Mouse (Mus musculus): Measurements from ENCODE around the gene Nup37. TPM values are rescaled to one million over a fixed set of nuclear protein-coding genes. Genes with fewer than 3 reads are reported as not detected.

Nup37 gene
- polyA plus RNA-seq, 1 experiment from 2014 or later, result 88.1 TPM

DNA sequence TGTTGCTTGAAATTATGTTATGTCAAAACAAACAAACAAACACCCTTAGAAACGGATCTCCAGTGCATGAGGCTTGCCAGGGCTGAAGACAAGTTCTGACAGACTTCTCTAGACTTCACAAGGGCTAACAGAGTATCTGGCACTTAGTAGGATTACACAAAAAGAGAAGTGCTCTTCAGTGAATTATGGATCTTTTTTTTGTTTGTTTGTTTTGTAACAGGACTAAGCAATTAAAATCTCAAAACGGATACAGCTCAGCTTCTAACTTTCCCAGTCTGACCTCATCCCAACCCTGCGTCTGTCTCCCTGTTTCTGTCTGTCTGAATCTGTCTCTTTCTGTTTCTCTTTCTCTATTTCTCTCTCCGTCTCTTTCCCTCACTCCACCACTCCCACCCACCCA is 53.7 kb downstream of the Nup37 start:
- Histone ChIP-seq H3K9ac (no peak overlapping the region), H3K36me3 (peaks cover 6% of the 10 kb centered on the region; the same call in 1 of the 2 replicates), H3K4me2 (replicated peaks) (peak overlapping the region; percentile 69), H3K27ac (no peak overlapping the region), H3K27me3 (replicated peaks) (no peaks in the 10 kb centered on the region), H3K4me3 (replicated peaks) (peak overlapping the region; percentile 61), H3K9me3 (no peaks in the 10 kb centered on the region), H3K4me1 (replicated peaks) (peaks cover 3% of the 10 kb centered on the region)
- 10% methylated on average over 4 of the region's 4 CpGs for WGBS
- ATAC-seq, result peak; percentile 73

DNA sequence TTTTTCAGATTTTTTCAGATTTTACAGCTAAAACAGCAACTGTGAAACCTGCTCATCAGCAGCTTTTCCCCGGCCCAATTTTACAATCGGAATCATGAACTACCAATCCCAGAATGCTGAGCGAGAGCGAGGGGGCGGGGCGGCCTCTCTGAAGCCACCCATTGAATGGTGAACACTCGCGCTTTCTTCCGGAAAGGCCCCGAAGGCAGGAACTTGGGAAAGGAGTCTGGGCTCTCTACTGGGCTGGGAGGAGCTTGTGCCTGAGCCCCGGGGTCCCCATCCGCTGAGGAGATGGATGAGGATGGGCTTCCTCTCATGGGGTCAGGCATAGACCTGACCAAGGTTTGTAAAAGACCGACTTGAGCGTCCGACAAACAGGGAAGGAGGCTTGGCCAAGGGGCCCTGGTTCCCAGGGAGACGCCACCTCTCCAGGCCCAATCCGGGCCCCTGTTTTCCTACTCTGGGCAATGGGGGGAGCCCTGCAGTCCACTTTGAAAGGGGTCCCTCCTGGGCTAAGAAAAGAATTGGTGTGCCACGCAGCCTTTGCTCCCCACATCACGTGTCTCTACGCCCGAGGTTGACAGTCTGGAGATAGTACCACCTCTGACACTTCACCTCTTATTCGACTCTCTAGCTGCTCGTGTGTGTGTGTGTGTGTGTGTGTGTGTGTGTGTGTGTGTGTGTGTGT is 54.3 kb downstream of the Nup37 start, which contains the start of gene Washc3:
Gene Washc3 (plus strand): TSS at position 143 of the 688 bp plus-strand sequence.
- H3K36me3 ChIP-seq, result peaks cover 6% of the 10 kb centered on the region; the same call in 1 of the 2 replicates
- peak within 1 kb of the TSS; percentile 72 for H3K9ac ChIP-seq
- no peaks in the 10 kb centered on the region for H3K27me3 ChIP-seq (replicated peaks)
- peak; percentile 99 for ATAC-seq
- peak within 1 kb of the TSS; percentile 69 for H3K4me2 ChIP-seq (replicated peaks)
- H3K27ac ChIP-seq, result peak within 1 kb of the TSS; percentile 77
- WGBS, result under 1% methylated on average over 23 of the region's 23 CpGs
- H3K9me3 ChIP-seq, result no peaks in the 10 kb centered on the region
- H3K4me3 ChIP-seq (replicated peaks), result peak within 1 kb of the TSS; percentile 61
- peaks cover 3% of the 10 kb centered on the region for H3K4me1 ChIP-seq (replicated peaks)

DNA sequence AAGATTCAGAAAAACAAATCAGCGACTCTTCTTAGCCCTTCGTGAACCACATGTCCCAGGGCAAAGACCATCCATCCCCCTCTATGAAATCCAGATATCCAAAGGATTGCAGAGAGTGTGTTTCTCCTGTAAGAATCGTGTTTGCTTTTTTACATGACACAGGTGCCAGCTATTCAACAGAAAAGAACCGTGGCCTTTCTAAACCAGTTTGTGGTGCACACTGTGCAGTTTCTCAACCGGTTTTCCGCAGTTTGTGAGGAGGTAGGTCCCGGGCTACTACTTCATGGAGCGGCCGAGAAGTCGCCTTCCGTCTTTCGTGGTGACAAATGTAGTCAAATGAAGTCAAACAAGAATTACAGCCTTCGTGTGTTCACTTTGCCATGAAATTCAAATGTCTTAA is 54.9 kb downstream of the Nup37 start:
- 73% methylated on average over 13 of the region's 13 CpGs for WGBS
- H3K27ac ChIP-seq, result no peak overlapping the region; the same call in 1 of the 2 replicates
- H3K36me3 ChIP-seq, result peaks cover 6% of the 10 kb centered on the region; the same call in 1 of the 2 replicates
- peak overlapping the region; percentile 72 for H3K9ac ChIP-seq
- no peaks in the 10 kb centered on the region for H3K9me3 ChIP-seq
- peak overlapping the region; percentile 69 for H3K4me2 ChIP-seq (replicated peaks)
- H3K27me3 ChIP-seq (replicated peaks), result no peaks in the 10 kb centered on the region
- H3K4me1 ChIP-seq (replicated peaks), result peaks cover 3% of the 10 kb centered on the region
- ATAC-seq, result 0 out of 2 replicates have a peak, but pooled peaks have one; percentile 9
- H3K4me3 ChIP-seq (replicated peaks), result peak overlapping the region; percentile 61

DNA sequence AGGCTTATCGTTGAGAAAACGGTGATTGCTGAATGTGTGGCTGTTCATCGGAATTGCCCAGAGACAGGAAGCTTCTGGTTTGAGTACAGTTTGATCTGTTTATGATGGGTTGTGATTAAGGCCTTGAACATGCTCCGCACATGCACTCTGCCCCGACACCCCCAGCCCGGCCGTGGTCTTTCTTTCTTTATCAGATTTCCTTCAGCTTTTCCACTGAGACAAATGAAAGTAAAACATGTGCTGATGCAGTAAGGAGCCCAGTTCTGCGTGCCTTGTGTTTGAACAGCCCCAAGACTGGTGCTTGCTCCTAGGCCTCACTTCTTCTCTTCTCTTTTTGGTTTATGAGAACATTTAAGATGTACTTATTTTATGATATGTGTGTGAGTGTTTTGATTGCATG is 55.8 kb downstream of the Nup37 start:
- H3K4me2 ChIP-seq (replicated peaks), result no peak overlapping the region
- peaks cover 6% of the 10 kb centered on the region; the same call in 1 of the 2 replicates for H3K36me3 ChIP-seq
- H3K27me3 ChIP-seq (replicated peaks), result no peaks in the 10 kb centered on the region
- no peak overlapping the region for H3K9ac ChIP-seq
- no peaks in the 10 kb centered on the region for H3K9me3 ChIP-seq
- peaks cover 3% of the 10 kb centered on the region for H3K4me1 ChIP-seq (replicated peaks)
- no peak overlapping the region for H3K4me3 ChIP-seq (replicated peaks)
- WGBS, result 89% methylated on average over 8 of the region's 8 CpGs
- no peak for ATAC-seq
- no peak overlapping the region for H3K27ac ChIP-seq

DNA sequence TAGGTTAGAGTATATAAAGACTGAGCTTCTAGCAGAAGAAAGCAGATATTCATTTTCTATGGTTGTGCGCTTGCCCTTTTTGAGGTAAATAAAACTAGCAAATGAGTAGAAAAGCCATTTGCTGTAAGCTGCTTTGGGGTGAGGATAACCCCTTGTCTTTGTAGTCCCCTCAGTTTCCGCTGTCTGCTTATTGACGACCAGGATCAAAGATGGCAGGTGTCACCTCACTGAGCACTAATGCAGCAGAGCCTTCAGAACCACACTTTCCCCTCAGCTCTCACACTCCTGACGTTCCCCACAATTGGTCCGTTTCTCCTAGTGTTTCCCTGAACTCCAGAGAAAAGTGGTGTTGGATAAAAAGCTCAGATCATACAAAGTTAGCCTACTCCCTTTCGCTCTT is 56.4 kb downstream of the Nup37 start:
- no peak overlapping the region for H3K4me2 ChIP-seq (replicated peaks)
- no peaks in the 10 kb centered on the region for H3K9me3 ChIP-seq
- H3K27me3 ChIP-seq (replicated peaks), result no peaks in the 10 kb centered on the region
- peaks cover 3% of the 10 kb centered on the region for H3K4me1 ChIP-seq (replicated peaks)
- H3K9ac ChIP-seq, result no peak overlapping the region
- WGBS, result 93% methylated on average over 6 of the region's 6 CpGs
- ATAC-seq, result no peak
- H3K27ac ChIP-seq, result no peak overlapping the region
- H3K4me3 ChIP-seq (replicated peaks), result no peak overlapping the region
- H3K36me3 ChIP-seq, result peaks cover 6% of the 10 kb centered on the region; the same call in 1 of the 2 replicates

DNA sequence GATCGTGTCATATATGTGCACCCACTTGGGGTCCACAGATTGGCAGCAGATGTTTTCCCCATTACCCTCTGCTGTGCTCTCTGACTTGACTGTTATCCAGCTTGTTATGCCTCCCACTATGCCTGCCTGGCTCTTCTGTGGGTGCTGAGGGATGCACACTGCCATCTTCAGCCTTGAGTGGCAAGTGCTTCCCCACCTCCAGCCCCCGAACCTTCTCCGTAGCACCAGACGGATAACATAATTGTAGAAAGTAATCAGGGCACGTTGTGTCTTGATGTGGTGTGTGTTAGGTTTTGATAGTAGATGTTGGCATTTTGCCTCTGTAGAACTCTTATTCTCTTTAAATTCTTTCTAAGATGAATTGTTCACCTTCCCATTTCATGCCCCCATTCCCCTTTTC is 65.9 kb downstream of the Nup37 start:
- H3K9ac ChIP-seq, result no peak overlapping the region
- H3K4me1 ChIP-seq (replicated peaks), result no peaks in the 10 kb centered on the region
- H3K4me3 ChIP-seq (replicated peaks), result no peak overlapping the region
- no peak overlapping the region for H3K4me2 ChIP-seq (replicated peaks)
- H3K27me3 ChIP-seq (replicated peaks), result no peaks in the 10 kb centered on the region
- no peaks in the 10 kb centered on the region for H3K36me3 ChIP-seq
- no peak overlapping the region for H3K27ac ChIP-seq
- ATAC-seq, result no peak
- 94% methylated on average over 5 of the region's 5 CpGs for WGBS
- no peaks in the 10 kb centered on the region for H3K9me3 ChIP-seq

DNA sequence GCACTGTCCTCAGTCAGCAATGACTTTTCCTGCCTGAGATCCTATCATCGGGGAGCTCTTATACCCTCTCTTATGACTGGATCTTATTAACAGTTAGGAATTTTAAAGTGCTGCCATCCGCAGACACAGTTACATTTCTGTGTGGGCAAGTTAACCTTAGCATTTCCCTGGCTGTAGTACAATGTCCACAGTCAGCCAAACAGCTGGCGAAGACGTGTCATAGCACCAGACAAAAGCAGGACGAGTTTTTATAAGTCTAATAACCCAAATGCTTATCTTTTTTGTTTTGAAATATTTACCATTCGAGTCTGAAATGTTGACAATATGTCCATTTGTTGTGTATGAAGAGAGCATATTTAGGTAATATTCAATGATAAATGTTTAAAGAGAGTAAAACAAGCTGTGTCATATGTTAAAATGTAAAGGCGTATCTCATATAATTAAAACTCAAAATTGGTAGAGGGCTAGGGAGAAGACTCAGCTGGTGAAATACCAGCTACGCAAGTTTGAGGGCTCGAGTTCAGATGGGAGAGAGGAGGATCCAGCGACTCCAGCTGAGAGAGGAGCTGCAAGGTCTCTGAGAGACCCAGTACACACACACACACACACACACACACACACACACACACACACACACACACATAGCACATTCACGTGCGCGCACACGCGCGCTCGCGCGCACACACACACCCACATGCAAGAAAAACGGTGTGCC is 68.2 kb downstream of the Nup37 start:
- 83% methylated on average over 20 of the region's 20 CpGs for WGBS
- no peaks in the 10 kb centered on the region for H3K36me3 ChIP-seq
- no peak overlapping the region for H3K4me3 ChIP-seq (replicated peaks)
- H3K27ac ChIP-seq, result no peak overlapping the region
- H3K27me3 ChIP-seq (replicated peaks), result no peaks in the 10 kb centered on the region
- H3K4me1 ChIP-seq (replicated peaks), result no peaks in the 10 kb centered on the region
- H3K4me2 ChIP-seq (replicated peaks), result no peak overlapping the region
- no peak for ATAC-seq
- no peaks in the 10 kb centered on the region for H3K9me3 ChIP-seq
- no peak overlapping the region for H3K9ac ChIP-seq

DNA sequence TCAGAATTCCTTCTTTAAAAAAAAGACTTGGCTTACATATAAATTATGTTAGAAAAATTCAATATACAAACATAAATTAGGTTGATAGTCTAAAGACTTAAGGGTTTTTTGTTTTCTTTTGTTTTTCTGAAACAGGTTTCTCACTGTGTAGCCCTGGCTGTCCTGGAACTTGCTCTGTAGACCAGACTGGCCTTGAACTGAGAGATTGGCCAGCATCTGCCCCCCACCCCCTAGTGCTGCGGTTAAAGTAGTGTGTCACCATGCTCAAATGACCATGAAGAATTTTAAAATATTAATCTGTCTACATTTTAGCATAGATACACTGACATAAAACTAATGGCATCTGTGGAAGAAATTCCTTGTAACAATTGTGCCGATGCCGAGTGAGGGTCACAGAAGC is 71.4 kb downstream of the Nup37 start:
- H3K9me3 ChIP-seq, result no peaks in the 10 kb centered on the region
- no peak for ATAC-seq
- no peaks in the 10 kb centered on the region for H3K27me3 ChIP-seq (replicated peaks)

DNA sequence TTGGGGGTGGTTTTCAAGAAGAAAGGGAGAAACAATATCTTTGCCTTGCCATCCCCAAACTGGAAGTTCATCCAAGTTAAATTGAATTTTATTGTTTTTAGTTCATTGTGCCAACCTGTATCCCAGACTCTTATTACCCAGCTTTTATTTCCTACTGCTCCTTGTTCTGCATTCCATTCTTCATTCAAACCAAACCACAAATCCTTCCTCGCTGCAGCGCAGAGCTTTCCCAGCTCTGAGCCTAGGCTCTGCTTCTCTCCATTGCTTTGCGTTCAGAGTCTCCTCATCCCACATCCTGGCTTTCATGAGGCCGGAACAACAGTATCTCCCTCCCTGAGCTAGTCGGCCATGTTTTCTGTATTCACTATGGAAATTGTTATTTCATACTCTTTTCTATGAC is 74.9 kb downstream of the Nup37 start:
- ATAC-seq, result no peak
- Histone ChIP-seq H3K9me3 (no peaks in the 10 kb centered on the region), H3K4me3 (replicated peaks) (no peak overlapping the region), H3K4me2 (replicated peaks) (no peak overlapping the region), H3K27ac (no peak overlapping the region), H3K36me3 (no peaks in the 10 kb centered on the region; the same call in 1 of the 2 replicates), H3K9ac (no peak overlapping the region), H3K27me3 (replicated peaks) (no peaks in the 10 kb centered on the region), H3K4me1 (replicated peaks) (no peaks in the 10 kb centered on the region)
- 91% methylated on average over 5 of the region's 5 CpGs for WGBS

More for the DNA sequence above, 71.4 kb downstream of the Nup37 start:
- WGBS, result 94% methylated on average over 3 of the region's 3 CpGs
- no peak overlapping the region for H3K4me3 ChIP-seq (replicated peaks)
- H3K4me1 ChIP-seq (replicated peaks), result no peaks in the 10 kb centered on the region
- no peak overlapping the region for H3K27ac ChIP-seq
- H3K4me2 ChIP-seq (replicated peaks), result no peak overlapping the region
- H3K36me3 ChIP-seq, result no peaks in the 10 kb centered on the region
- no peak overlapping the region for H3K9ac ChIP-seq

DNA sequence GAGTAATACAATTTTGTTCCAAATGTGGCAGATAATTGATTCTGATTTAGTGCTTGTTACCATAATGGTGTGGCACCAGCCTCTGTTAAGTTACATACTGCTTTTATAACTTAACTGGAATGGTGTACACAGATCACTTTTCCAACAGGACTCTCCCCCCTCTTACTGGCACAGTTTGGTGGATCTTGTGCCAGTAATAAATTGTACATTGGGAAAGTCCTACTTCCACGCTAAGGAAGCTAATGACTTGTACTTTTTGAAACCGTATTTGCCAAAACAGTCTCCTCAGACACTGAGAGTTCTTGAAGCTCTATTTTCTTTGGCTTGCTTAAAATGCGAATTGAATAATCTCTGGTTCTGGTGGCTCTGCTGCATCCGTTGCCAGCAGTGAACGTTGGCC is 78.6 kb downstream of the Nup37 start:
- no peaks in the 10 kb centered on the region for H3K9me3 ChIP-seq
- no peak overlapping the region for H3K9ac ChIP-seq
- no peaks in the 10 kb centered on the region for H3K4me1 ChIP-seq (replicated peaks)
- H3K27ac ChIP-seq, result no peak overlapping the region
- no peak for ATAC-seq
- H3K4me2 ChIP-seq (replicated peaks), result no peak overlapping the region
- no peak overlapping the region for H3K4me3 ChIP-seq (replicated peaks)
- no peaks in the 10 kb centered on the region; the same call in 1 of the 2 replicates for H3K36me3 ChIP-seq
- H3K27me3 ChIP-seq (replicated peaks), result no peaks in the 10 kb centered on the region
- WGBS, result 85% methylated on average over 5 of the region's 5 CpGs

DNA sequence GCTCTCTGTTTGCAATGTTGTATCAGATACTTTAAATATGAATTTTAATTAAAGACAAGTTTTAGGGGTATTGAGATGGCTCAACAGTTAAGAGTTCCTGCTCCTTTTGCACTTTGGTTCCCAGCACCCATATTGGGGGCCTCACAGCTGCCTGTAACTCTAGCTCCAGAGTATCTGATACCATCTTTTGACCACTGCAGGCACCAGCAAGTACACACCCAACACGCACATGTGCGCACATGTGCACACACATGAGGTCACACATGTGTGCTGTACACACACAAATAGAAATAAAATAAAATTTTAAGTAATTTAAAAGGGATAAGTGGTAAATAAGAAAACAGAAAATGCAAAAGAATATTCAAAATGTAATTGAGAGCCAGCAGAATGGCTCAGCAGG is 81.2 kb downstream of the Nup37 start:
- Histone ChIP-seq H3K36me3 (no peaks in the 10 kb centered on the region; the same call in 1 of the 2 replicates), H3K4me2 (replicated peaks) (no peak overlapping the region), H3K4me1 (replicated peaks) (no peaks in the 10 kb centered on the region), H3K9ac (no peak overlapping the region), H3K4me3 (replicated peaks) (no peak overlapping the region), H3K9me3 (no peaks in the 10 kb centered on the region), H3K27me3 (replicated peaks) (no peaks in the 10 kb centered on the region), H3K27ac (no peak overlapping the region)
- ATAC-seq, result no peak
- WGBS, result 98% methylated on average over 2 of the region's 2 CpGs
